Mouse (Mus musculus): ENCODE results near the gene Rbbp5.

Gene Rbbp5

DNA sequence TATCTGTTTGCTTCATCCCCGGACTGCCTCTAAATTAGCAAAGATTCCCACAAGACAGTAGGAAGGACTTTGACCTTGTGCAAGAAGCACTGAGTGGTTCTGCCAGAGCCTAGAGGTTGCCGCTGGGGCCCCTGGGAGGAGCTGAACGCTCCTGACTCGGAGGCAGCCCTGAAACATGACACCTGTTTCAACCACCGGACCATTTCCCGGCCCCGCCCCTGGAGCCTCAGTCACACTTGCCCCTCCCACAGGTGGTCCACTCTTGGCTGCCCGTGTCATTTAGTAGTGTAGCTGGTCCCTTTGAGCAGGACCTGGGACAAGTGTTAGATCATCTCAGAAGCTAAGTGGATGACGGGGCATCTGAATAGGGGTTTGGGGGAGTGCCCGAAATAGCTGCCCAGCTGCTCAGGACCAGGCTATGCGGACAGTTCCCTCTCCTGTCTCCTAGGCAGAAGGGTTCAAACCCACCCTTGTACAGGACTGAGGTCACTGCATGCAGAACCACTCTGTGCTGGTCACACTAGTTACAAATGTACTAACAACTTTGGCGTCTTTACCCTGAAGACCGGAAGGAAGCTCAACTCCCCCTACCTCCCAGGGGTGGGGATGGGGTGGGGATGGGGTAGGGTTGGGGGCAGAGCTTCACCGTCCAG, 64.1 kb downstream of the Rbbp5 start:
- no peak for DNase-seq (ENCODE audit: low read depth, low spot score)

DNA sequence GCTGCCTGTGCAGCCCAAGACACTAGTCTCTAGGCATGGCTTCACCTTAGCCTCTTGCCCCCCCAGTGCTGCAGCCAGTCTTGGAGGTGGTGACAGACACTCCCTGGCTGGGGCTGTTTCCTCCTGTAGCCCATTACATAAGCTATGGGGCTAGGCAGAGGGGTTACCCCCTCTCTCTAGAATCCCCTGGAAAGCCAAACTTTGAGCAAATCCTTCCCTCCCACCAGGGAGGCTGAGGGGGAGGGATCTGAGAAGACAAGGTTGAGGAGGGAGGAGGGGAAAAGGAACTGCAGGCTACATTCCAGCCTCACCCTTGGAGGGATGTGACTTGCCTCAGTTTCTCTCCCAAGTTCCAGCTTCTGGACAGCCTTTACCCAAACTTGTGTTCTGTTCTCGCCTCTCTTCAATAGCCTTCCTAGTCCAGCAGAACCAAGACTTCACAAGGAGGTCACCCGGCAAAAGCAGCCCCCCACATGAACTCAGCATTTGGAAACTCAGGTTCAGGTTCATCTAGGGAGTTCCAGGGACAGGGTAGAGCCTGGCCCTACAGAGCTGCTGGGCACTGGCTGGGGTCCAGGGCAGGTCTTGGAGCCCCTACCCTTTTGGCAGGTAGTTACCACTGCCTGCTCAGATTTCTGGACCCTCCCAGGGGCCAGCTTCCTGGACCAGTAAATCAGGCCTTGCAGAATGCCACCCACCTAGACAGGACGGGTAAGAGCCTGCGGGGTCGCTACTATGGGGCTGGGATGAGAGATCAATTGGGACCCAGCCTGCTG, 64.8 kb downstream of the Rbbp5 start:
- no peak for DNase-seq (ENCODE audit: low read depth, low spot score)

DNA sequence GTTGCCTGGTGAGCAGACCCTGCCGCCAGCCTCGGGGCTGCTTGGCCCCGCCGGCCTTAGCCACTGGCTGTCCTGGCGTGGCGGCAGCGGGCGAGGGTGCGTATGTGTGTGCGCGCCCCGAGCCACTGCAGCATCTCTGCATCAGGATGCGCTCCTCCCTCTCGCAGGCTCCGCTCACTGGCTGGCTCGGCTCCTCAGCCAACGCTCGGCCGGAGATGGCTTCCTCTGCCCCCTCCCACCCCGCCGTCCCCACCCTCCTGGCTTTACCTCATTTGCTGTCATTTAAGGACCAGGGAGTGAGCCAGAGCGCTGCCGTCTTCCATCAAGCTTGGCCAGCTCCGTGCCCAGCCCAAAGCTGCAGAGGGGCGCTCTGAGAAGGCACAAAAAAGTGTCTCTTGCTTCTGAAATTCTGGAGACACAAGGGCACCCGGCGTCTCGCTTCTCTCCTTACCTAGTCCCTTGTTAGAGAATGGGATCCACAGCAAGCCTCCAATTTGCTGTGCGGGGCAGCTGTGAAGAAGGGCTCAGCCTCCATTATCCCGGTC, 65.7 kb downstream of the Rbbp5 start, which contains the start of gene Cntn2:
TSS of gene Cntn2 (minus strand) at position 495 of the 545 bp plus-strand sequence.
- DNase-seq (ENCODE audit: low read depth, low spot score): no peak

DNA sequence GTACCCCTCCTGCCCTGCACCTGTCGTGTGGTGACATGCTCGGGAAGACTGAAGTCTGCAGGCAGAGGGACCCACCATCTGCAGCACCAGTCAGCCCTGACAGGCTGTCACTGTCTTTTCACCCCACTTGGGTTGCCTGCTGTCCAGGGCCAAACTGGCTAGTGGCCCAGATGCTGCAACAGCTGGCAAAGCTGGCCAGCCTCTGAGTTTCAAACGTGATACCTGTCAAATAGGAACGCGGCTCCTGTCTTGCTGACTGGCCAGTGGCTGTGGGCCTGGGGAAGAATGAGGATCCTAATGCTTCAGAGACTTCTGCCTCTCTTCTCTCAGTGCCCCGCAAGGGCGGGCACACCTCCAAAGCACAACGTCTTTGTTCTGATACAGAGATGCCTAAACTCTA, 66.6 kb downstream of the Rbbp5 start:
- no peak for DNase-seq (ENCODE audit: low read depth, low spot score)
